Mouse (Mus musculus): ENCODE data around the gene Myocos. TPM values are rescaled to one million over a fixed set of nuclear protein-coding genes. Genes with fewer than 3 reads are reported as not detected.
"Not testable (repeated sequence)": the region's sequence is repeated elsewhere in the genome, so short reads cannot be mapped to it uniquely, and the experiment has no call there.

Myocos gene
- polyA plus RNA-seq, 1 experiment from 2014 or later, result not detected

DNA sequence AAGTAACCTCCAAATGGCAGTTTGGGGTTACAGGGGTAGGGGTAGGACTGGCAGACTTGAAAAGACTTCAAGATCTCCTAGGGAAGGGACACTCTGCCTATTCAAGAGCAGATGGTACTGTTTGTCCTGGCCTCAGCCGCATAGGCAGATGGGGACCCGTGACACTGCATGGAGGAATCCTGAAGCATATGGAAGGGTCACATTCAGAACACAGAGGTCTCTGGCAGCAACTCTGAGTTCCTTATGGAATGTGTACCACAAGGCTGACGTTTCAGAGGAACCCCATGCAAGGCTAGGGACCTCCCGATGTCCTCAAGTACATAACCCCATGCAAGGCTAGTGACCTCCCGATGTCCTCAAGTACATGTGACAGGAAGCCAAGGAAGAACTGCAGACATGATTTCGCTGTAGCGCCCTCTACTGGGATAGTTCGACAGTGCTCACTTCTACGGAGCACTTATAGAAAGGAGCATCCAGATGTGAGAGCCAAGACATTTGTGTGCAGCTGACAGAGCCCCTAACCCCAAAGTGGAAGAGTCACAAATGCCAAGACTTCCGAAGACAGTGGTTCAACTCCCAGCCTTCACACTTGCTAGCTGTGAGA lies 11.8 kb downstream of the Myocos start:
- H3K4me3 ChIP-seq (ENCODE audit: low read depth, low read length), result no peak overlapping the region
- H3K9ac ChIP-seq (ENCODE audit: low read depth, low read length), result no peak overlapping the region
- no peak for ATAC-seq (ENCODE audit: low read depth)
- H3K9me3 ChIP-seq (replicated peaks; ENCODE audit: control insufficient read depth, low read length), result no peaks in the 10 kb centered on the region
- no peak overlapping the region for H3K27ac ChIP-seq (ENCODE audit: low read length)
- H3K4me2 ChIP-seq (ENCODE audit: low read depth, low read length), result no peak overlapping the region
- H3K4me1 ChIP-seq (ENCODE audit: control insufficient read depth, low read depth, low read length), result no peaks in the 10 kb centered on the region
- H3K36me3 ChIP-seq (ENCODE audit: control insufficient read depth, insufficient read depth), result no peaks in the 10 kb centered on the region
- WGBS (ENCODE audit: insufficient replicate concordance), result 64% methylated on average over 10 of the region's 10 CpGs
- H3K27me3 ChIP-seq (ENCODE audit: control insufficient read depth, insufficient read depth, low read depth, low read length), result no peaks in the 10 kb centered on the region

DNA sequence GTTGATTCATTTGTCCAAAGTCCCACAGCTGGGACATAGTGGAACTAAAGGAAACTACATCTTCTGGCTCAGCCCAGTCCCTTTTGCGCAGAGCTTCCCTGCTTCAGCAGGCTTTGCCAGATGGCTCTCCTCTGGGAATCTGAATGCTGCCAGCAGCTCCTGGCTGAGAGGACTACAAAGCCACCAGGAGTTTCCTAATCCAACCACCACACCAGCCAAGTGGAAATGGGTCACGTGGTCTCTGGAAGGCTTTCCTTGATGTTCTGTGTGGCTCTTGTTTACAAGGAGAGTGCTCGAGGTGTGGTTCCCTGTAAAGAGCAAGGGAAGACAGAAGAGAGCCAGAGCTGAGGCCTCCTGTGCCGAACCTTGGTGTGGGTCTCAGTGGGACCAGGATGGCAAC lies 14.3 kb downstream of the Myocos start:
- Histone ChIP-seq H3K36me3 (ENCODE audit: control insufficient read depth, insufficient read depth) (no peaks in the 10 kb centered on the region), H3K27me3 (ENCODE audit: control insufficient read depth, insufficient read depth, low read depth, low read length) (no peaks in the 10 kb centered on the region), H3K4me2 (ENCODE audit: low read depth, low read length) (no peak overlapping the region), H3K27ac (ENCODE audit: low read length) (no peak overlapping the region), H3K9ac (ENCODE audit: low read depth, low read length) (no peak overlapping the region), H3K4me3 (ENCODE audit: low read depth, low read length) (no peak overlapping the region), H3K9me3 (replicated peaks; ENCODE audit: control insufficient read depth, low read length) (no peaks in the 10 kb centered on the region), H3K4me1 (ENCODE audit: control insufficient read depth, low read depth, low read length) (no peaks in the 10 kb centered on the region)
- no peak for ATAC-seq (ENCODE audit: low read depth)
- 29% methylated on average over 4 of the region's 4 CpGs for WGBS (ENCODE audit: insufficient replicate concordance)

DNA sequence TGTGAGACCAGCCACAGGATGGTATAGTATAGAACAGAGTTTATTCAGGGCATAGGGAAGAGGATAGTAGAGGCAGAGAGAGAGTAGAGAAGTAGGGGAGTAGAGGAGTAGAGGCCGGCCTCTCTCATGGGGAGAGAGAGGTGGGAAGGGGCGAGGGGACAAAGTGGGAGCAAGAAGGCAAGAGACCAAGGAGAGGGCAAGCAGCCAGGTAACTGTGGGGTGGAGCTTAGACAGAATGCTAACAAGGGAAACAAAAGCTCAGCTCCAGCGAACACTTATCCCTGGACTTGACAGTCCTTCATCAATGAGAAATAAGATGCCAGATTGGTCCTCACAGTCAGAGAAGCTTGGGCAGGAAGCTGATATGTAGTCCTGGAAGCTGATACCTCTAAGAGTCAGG lies 15.4 kb downstream of the Myocos start:
- ATAC-seq (ENCODE audit: low read depth), result no peak
- H3K4me3 ChIP-seq (ENCODE audit: low read depth, low read length), result no peak overlapping the region
- H3K36me3 ChIP-seq (ENCODE audit: control insufficient read depth, insufficient read depth), result no peaks in the 10 kb centered on the region
- H3K9me3 ChIP-seq (replicated peaks; ENCODE audit: control insufficient read depth, low read length), result no peaks in the 10 kb centered on the region
- 49% methylated on average over 3 of the region's 3 CpGs for WGBS (ENCODE audit: insufficient replicate concordance)
- no peak overlapping the region for H3K4me2 ChIP-seq (ENCODE audit: low read depth, low read length)
- H3K4me1 ChIP-seq (ENCODE audit: control insufficient read depth, low read depth, low read length), result no peaks in the 10 kb centered on the region
- no peak overlapping the region for H3K27ac ChIP-seq (ENCODE audit: low read length)
- H3K9ac ChIP-seq (ENCODE audit: low read depth, low read length), result no peak overlapping the region
- H3K27me3 ChIP-seq (ENCODE audit: control insufficient read depth, insufficient read depth, low read depth, low read length), result no peaks in the 10 kb centered on the region

DNA sequence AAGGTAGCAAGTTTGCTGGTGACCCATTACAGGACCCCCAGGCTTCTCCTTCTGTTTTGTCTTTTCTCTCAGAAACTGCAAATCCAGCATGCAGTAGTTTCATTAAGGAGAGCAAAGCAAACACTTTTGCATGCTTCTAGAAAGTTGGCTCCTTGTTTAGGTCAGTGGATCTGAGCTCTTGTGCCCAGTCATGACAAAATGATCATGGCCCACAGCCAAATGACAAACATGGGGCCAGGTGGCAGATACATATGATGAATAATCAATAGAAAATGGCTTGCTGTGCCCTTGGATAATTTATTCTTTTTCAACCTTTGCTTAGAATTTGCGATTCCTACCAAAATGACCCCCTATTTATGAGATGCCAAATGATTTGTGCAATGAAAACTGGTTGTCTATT lies 18.2 kb downstream of the Myocos start:
- no peak overlapping the region for H3K9ac ChIP-seq (ENCODE audit: low read depth, low read length)
- WGBS (ENCODE audit: insufficient replicate concordance), result 67% methylated on average over 1 of the region's 1 CpGs

DNA sequence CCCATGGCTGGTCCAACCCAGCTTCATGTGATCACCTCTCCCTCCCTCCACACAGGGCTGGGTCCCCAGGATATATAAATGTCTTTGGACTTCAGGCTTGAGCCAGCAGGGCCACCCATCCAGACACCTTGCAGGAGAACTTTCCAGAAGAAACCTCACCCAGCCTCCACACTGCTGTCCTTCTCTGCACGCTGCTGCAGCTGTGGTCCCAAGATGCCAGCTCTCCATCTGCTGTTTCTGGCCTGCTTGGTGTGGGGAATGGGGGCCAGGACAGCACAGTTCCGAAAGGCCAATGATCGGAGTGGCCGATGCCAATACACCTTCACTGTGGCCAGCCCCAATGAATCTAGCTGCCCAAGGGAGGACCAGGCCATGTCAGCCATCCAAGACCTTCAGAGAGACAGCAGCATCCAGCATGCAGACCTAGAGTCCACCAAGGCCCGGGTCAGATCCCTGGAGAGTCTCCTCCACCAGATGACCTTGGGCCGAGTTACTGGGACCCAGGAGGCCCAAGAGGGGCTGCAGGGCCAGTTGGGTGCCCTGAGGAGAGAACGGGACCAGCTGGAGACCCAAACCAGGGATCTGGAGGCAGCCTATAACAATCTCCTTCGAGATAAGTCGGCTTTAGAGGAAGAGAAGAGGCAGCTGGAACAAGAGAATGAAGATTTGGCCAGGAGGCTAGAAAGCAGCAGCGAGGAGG lies 18.8 kb downstream of the Myocos start, which contains the start of gene Myoc:
Myoc (plus strand) TSS at position 105 of the 700 bp plus-strand sequence.
- Histone ChIP-seq H3K4me1 (ENCODE audit: control insufficient read depth, low read depth, low read length) (no peaks in the 10 kb centered on the region), H3K4me3 (ENCODE audit: low read depth, low read length) (no peak within 1 kb of the TSS), H3K27me3 (ENCODE audit: control insufficient read depth, insufficient read depth, low read depth, low read length) (no peaks in the 10 kb centered on the region), H3K4me2 (ENCODE audit: low read depth, low read length) (no peak within 1 kb of the TSS), H3K27ac (ENCODE audit: low read length) (no peak within 1 kb of the TSS), H3K9me3 (replicated peaks; ENCODE audit: control insufficient read depth, low read length) (no peaks in the 10 kb centered on the region), H3K9ac (ENCODE audit: low read depth, low read length) (no peak within 1 kb of the TSS), H3K36me3 (ENCODE audit: control insufficient read depth, insufficient read depth) (no peaks in the 10 kb centered on the region)
- ATAC-seq (ENCODE audit: low read depth), result no peak
- 64% methylated on average over 10 of the region's 10 CpGs for WGBS (ENCODE audit: insufficient replicate concordance)

More for the DNA sequence above, 18.2 kb downstream of the Myocos start:
- no peak for ATAC-seq (ENCODE audit: low read depth)
- Histone ChIP-seq H3K4me3 (ENCODE audit: low read depth, low read length) (no peak overlapping the region), H3K9me3 (replicated peaks; ENCODE audit: control insufficient read depth, low read length) (no peaks in the 10 kb centered on the region), H3K27me3 (ENCODE audit: control insufficient read depth, insufficient read depth, low read depth, low read length) (no peaks in the 10 kb centered on the region), H3K4me1 (ENCODE audit: control insufficient read depth, low read depth, low read length) (no peaks in the 10 kb centered on the region), H3K4me2 (ENCODE audit: low read depth, low read length) (no peak overlapping the region), H3K27ac (ENCODE audit: low read length) (no peak overlapping the region), H3K36me3 (ENCODE audit: control insufficient read depth, insufficient read depth) (no peaks in the 10 kb centered on the region)

DNA sequence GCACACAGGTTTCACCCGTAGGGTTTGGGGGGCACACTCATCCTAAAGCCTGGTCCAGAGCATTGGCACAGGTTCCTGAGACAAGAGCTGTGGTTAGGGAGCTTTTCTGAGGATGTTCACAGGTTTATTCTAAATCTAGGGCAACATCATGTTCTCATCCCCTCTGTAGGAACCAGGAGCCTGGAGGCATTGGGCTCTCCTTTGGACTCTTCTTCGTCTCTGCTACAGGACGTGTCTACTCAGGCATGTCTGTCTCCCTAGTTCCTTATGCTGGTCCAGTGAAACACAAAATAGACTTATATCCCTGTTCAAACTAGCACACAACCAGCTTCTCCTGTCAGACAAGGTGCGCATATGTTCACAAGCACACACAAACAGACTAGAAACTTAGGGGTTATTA lies 19.5 kb downstream of the Myocos start:
- ATAC-seq (ENCODE audit: low read depth), result no peak
- H3K4me3 ChIP-seq (ENCODE audit: low read depth, low read length), result no peak overlapping the region
- H3K27ac ChIP-seq (ENCODE audit: low read length), result no peak overlapping the region
- H3K36me3 ChIP-seq (ENCODE audit: control insufficient read depth, insufficient read depth), result no peaks in the 10 kb centered on the region
- 64% methylated on average over 4 of the region's 4 CpGs for WGBS (ENCODE audit: insufficient replicate concordance)
- no peak overlapping the region for H3K9ac ChIP-seq (ENCODE audit: low read depth, low read length)
- H3K9me3 ChIP-seq (replicated peaks; ENCODE audit: control insufficient read depth, low read length), result no peaks in the 10 kb centered on the region
- H3K27me3 ChIP-seq (ENCODE audit: control insufficient read depth, insufficient read depth, low read depth, low read length), result no peaks in the 10 kb centered on the region
- H3K4me2 ChIP-seq (ENCODE audit: low read depth, low read length), result no peak overlapping the region
- H3K4me1 ChIP-seq (ENCODE audit: control insufficient read depth, low read depth, low read length), result no peaks in the 10 kb centered on the region

DNA sequence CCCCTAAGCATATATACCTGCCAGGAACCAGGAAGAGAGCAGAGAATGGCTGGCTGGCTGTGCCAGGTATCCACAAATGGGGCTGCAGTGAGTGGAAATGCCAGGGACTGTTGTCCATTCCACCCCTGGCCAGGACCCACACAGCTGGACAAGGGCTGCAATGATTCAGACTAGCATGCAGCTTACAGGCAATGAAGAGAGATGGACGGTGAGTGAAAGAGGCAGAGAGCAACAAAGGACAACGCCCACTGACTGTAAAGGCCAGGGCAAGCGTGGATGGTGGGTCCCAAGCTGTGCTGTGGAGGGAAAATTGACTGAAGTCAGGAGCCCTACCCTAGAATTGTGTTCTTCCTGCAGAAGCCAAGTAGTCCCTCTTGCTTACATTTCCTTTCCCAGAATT lies 21.5 kb downstream of the Myocos start:
- Histone ChIP-seq H3K4me1 (ENCODE audit: control insufficient read depth, low read depth, low read length) (no peaks in the 10 kb centered on the region), H3K4me2 (ENCODE audit: low read depth, low read length) (no peak overlapping the region), H3K27me3 (ENCODE audit: control insufficient read depth, insufficient read depth, low read depth, low read length) (no peaks in the 10 kb centered on the region), H3K9me3 (replicated peaks; ENCODE audit: control insufficient read depth, low read length) (no peaks in the 10 kb centered on the region), H3K4me3 (ENCODE audit: low read depth, low read length) (no peak overlapping the region), H3K27ac (ENCODE audit: low read length) (no peak overlapping the region), H3K36me3 (ENCODE audit: control insufficient read depth, insufficient read depth) (no peaks in the 10 kb centered on the region), H3K9ac (ENCODE audit: low read depth, low read length) (no peak overlapping the region)
- ATAC-seq (ENCODE audit: low read depth), result no peak
- WGBS (ENCODE audit: insufficient replicate concordance), result 65% methylated on average over 3 of the region's 3 CpGs

DNA sequence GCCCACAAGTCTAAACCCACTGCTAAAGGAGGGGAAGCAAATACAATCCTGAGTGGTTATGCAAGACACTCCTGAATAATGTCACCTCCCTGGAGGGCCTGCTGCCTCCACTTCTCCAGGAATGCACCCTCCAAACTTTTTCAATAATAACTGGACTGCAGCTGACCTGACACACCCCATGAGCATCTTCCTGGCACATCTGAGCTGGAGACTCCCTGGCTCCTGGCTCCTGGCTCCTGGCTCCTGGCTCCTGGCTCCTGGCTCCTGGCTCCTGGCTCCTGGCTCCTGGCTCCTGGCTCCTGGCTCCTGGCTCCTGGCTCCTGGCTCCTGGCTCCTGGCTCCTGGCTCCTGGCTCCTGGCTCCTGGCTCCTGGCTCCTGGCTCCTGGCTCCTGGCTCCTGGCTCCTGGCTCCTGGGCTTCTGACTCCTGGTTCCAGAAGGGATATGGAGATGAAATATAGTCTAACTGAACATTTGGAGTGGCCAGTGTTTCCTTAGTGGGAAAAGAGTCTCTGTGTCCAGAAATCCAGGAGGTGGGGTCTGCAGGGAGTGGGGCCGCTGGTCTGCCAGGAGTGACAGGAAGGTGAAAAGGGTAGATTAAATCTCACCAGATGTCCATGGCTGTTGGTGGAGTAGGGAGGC lies 22.6 kb downstream of the Myocos start:
- not testable (repeated sequence) for H3K36me3 ChIP-seq (ENCODE audit: control insufficient read depth, insufficient read depth); H3K4me1 ChIP-seq (ENCODE audit: control insufficient read depth, low read depth, low read length); H3K9ac ChIP-seq (ENCODE audit: low read depth, low read length); H3K27ac ChIP-seq (ENCODE audit: low read length); H3K9me3 ChIP-seq (replicated peaks; ENCODE audit: control insufficient read depth, low read length); ATAC-seq (ENCODE audit: low read depth); H3K27me3 ChIP-seq (ENCODE audit: control insufficient read depth, insufficient read depth, low read depth, low read length); H3K4me3 ChIP-seq (ENCODE audit: low read depth, low read length); H3K4me2 ChIP-seq (ENCODE audit: low read depth, low read length)
- WGBS (ENCODE audit: insufficient replicate concordance), result 42% methylated on average over 1 of the region's 1 CpGs

DNA sequence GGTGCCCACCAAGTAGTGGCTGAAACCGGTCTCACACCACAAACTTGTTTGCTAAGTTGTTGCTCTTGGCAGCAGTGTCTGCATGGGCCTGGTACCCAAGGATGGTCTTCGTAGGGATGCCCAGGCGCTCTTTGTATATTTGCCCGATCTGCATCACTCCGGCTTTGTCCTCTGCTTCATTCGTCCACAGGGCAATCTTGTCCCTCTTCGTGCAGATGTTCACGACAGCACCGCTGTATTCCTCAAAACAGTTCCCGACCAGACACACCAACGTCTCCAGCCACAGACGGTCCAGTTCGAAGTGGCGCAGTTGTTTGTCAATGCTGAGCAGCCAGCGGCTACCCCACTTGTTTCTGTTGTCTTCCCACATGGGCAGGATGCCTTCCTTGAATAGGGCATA lies 29.7 kb downstream of the Myocos start:
- H3K36me3 ChIP-seq (ENCODE audit: control insufficient read depth, insufficient read depth); H3K4me1 ChIP-seq (ENCODE audit: control insufficient read depth, low read depth, low read length); ATAC-seq (ENCODE audit: low read depth); H3K9me3 ChIP-seq (replicated peaks; ENCODE audit: control insufficient read depth, low read length); H3K4me3 ChIP-seq (ENCODE audit: low read depth, low read length); H3K4me2 ChIP-seq (ENCODE audit: low read depth, low read length); H3K9ac ChIP-seq (ENCODE audit: low read depth, low read length); H3K27me3 ChIP-seq (ENCODE audit: control insufficient read depth, insufficient read depth, low read depth, low read length); H3K27ac ChIP-seq (ENCODE audit: low read length): not testable (repeated sequence)
- 81% methylated on average over 15 of the region's 15 CpGs for WGBS (ENCODE audit: insufficient replicate concordance)
